Mouse (Mus musculus): ENCODE measurements around the gene Oard1.

Gene Oard1

GRCm38 (mm10) chr17:48437421-48437911 lies 27.7 kb downstream of the Oard1 start:
- DNase-seq = no peak

GRCm38 (mm10) chr17:48442745-48443457 lies 33.1 kb downstream of the Oard1 start:
- DNase-seq = no peak

GRCm38 (mm10) chr17:48443542-48444145 lies 33.8 kb downstream of the Oard1 start:
- no peak for DNase-seq

GRCm38 (mm10) chr17:48447675-48448074 lies 37.9 kb downstream of the Oard1 start:
- DNase-seq = no peak

- DNase-seq = no peak
Measured at GRCm38 (mm10) chr17:48450666-48451352, 41.0 kb downstream of the Oard1 start.

- no peak for DNase-seq
Measured at GRCm38 (mm10) chr17:48451353-48451675, 41.5 kb downstream of the Oard1 start, which contains the start of gene Tspo2. TSS of gene Tspo2 (minus strand) at chr17:48451522.

- DNase-seq = no peak
Measured at GRCm38 (mm10) chr17:48451753-48452444, 42.1 kb downstream of the Oard1 start.

GRCm38 (mm10) chr17:48453489-48453888 lies 43.7 kb downstream of the Oard1 start:
- no peak for DNase-seq

- no peak for DNase-seq
Measured at GRCm38 (mm10) chr17:48454190-48454589, 44.4 kb downstream of the Oard1 start.

- DNase-seq = no peak
Measured at GRCm38 (mm10) chr17:48454688-48455087, 44.9 kb downstream of the Oard1 start, which contains the start of gene Unc5cl. TSS of gene Unc5cl (plus strand) at chr17:48454901.

- no peak for DNase-seq
Measured at GRCm38 (mm10) chr17:48455955-48456354, 46.1 kb downstream of the Oard1 start.

GRCm38 (mm10) chr17:48457971-48458653 lies 48.3 kb downstream of the Oard1 start:
- peak; percentile 42 to 43 for DNase-seq

- peak; percentile 40 to 42 for DNase-seq
Measured at GRCm38 (mm10) chr17:48462096-48462495, 52.3 kb downstream of the Oard1 start.

GRCm38 (mm10) chr17:48463391-48463790 lies 53.6 kb downstream of the Oard1 start:
- DNase-seq = no peak

Measured in B cell, adult 2 months (primary cell).